Mouse (Mus musculus) E14TG2a.4 (cell line): ENCODE data around the gene Ints14.

ENCODE experiments used
- CTCF ChIP-seq: conservative IDR thresholded peaks from 2 replicates; pipeline ENCODE4 v1.5.1; 2014; ENCODE audit warnings: low read length
- POU5F1 ChIP-seq: IDR thresholded peaks from 2 replicates; pipeline ENCODE4 v1.6.1; 2014; ENCODE audit warnings: low read length, borderline replicate concordance

- TF ChIP-seq CTCF (peak; percentile 61), POU5F1 (no peak)
These were observed 24.2 kb upstream of the Ints14 start for GRCm38 (mm10) chr9:64936508-64936907.
